Mouse (Mus musculus): Measurements from ENCODE around the gene Avil. TPM values are rescaled to one million over a fixed set of nuclear protein-coding genes. Genes with fewer than 3 reads are reported as not detected.
A peak's percentile ranks its signal among the peaks of the same experiment; 100 is the strongest.

Avil gene
- polyA plus RNA-seq, 1 experiment from 2014 or later, result 0.08 TPM

- Histone ChIP-seq H3K9me3 (ENCODE audit: control insufficient read depth, low read length) (no peaks in the 10 kb centered on the region), H3K36me3 (ENCODE audit: control insufficient read depth, insufficient read depth, low read length) (no peaks in the 10 kb centered on the region), H3K27me3 (ENCODE audit: control insufficient read depth, insufficient read depth, low read length) (no peaks in the 10 kb centered on the region), H3K27ac (ENCODE audit: low read depth, low read length) (no peak overlapping the region), H3K4me3 (ENCODE audit: low read depth, low read length) (no peak overlapping the region), H3K4me2 (ENCODE audit: low read depth, low read length, severe bottlenecking) (no peak overlapping the region), H3K4me1 (replicated peaks; ENCODE audit: control insufficient read depth, insufficient read depth, low read length) (peaks cover 10% of the 10 kb centered on the region), H3K9ac (ENCODE audit: low read length) (no peak overlapping the region)
- WGBS, result 48% methylated on average over 6 of the region's 6 CpGs
- ATAC-seq (replicated peaks; ENCODE audit: low FRiP score) (no peak), DNase-seq (ENCODE audit: low spot score) (no peak)
Observed at GRCm38 (mm10) chr10:126962966-126963330, 37.6 kb upstream of the Avil start.

GRCm38 (mm10) chr10:126963821-126964220 is 36.7 kb upstream of the Avil start:
- 87% methylated on average over 8 of the region's 8 CpGs for WGBS
- Histone ChIP-seq H3K9me3 (ENCODE audit: control insufficient read depth, low read length) (no peaks in the 10 kb centered on the region), H3K4me1 (replicated peaks; ENCODE audit: control insufficient read depth, insufficient read depth, low read length) (peaks cover 10% of the 10 kb centered on the region), H3K4me2 (ENCODE audit: low read depth, low read length, severe bottlenecking) (no peak overlapping the region), H3K4me3 (ENCODE audit: low read depth, low read length) (no peak overlapping the region), H3K36me3 (ENCODE audit: control insufficient read depth, insufficient read depth, low read length) (no peaks in the 10 kb centered on the region), H3K27me3 (ENCODE audit: control insufficient read depth, insufficient read depth, low read length) (no peaks in the 10 kb centered on the region), H3K9ac (ENCODE audit: low read length) (no peak overlapping the region), H3K27ac (ENCODE audit: low read depth, low read length) (no peak overlapping the region)
- DNase-seq (ENCODE audit: low spot score) (no peak), ATAC-seq (replicated peaks; ENCODE audit: low FRiP score) (no peak)

- Histone ChIP-seq H3K27me3 (ENCODE audit: control insufficient read depth, insufficient read depth, low read length) (no peaks in the 10 kb centered on the region), H3K9me3 (ENCODE audit: control insufficient read depth, low read length) (no peaks in the 10 kb centered on the region), H3K9ac (ENCODE audit: low read length) (no peak overlapping the region), H3K4me2 (ENCODE audit: low read depth, low read length, severe bottlenecking) (peak overlapping the region; percentile 39), H3K4me1 (replicated peaks; ENCODE audit: control insufficient read depth, insufficient read depth, low read length) (peaks cover 16% of the 10 kb centered on the region), H3K4me3 (ENCODE audit: low read depth, low read length) (no peak overlapping the region; the same call in 1 of the 2 replicates), H3K36me3 (ENCODE audit: control insufficient read depth, insufficient read depth, low read length) (no peaks in the 10 kb centered on the region), H3K27ac (ENCODE audit: low read depth, low read length) (0 out of 2 replicates have a peak overlapping the region, but pooled peaks have one; percentile 50)
- peak; percentile 42; the same call in 1 of the 2 replicates for ATAC-seq (replicated peaks; ENCODE audit: low FRiP score)
- DNase-seq (ENCODE audit: low spot score), result no peak
- WGBS, result 5% methylated on average over 12 of the region's 12 CpGs
Observed at GRCm38 (mm10) chr10:126971363-126972050, 29.0 kb upstream of the Avil start.

- Histone ChIP-seq H3K4me3 (ENCODE audit: low read depth, low read length) (no peak overlapping the region; the same call in 1 of the 2 replicates), H3K9me3 (ENCODE audit: control insufficient read depth, low read length) (no peaks in the 10 kb centered on the region), H3K27me3 (ENCODE audit: control insufficient read depth, insufficient read depth, low read length) (no peaks in the 10 kb centered on the region), H3K27ac (ENCODE audit: low read depth, low read length) (0 out of 2 replicates have a peak overlapping the region, but pooled peaks have one; percentile 50), H3K4me1 (replicated peaks; ENCODE audit: control insufficient read depth, insufficient read depth, low read length) (peaks cover 16% of the 10 kb centered on the region), H3K4me2 (ENCODE audit: low read depth, low read length, severe bottlenecking) (peak overlapping the region; percentile 39), H3K9ac (ENCODE audit: low read length) (peak overlapping the region; percentile 1; the same call in 1 of the 2 replicates), H3K36me3 (ENCODE audit: control insufficient read depth, insufficient read depth, low read length) (no peaks in the 10 kb centered on the region)
- peak; percentile 90 for ATAC-seq (replicated peaks; ENCODE audit: low FRiP score)
- WGBS, result 6% methylated on average over 13 of the region's 13 CpGs
- peak; percentile 80 for DNase-seq (ENCODE audit: low spot score)
Observed at GRCm38 (mm10) chr10:126972051-126972725, 28.3 kb upstream of the Avil start.

GRCm38 (mm10) chr10:126972988-126973387 is 27.5 kb upstream of the Avil start:
- Histone ChIP-seq H3K9me3 (ENCODE audit: control insufficient read depth, low read length) (no peaks in the 10 kb centered on the region), H3K36me3 (ENCODE audit: control insufficient read depth, insufficient read depth, low read length) (no peaks in the 10 kb centered on the region), H3K27me3 (ENCODE audit: control insufficient read depth, insufficient read depth, low read length) (no peaks in the 10 kb centered on the region), H3K4me2 (ENCODE audit: low read depth, low read length, severe bottlenecking) (no peak overlapping the region), H3K27ac (ENCODE audit: low read depth, low read length) (no peak overlapping the region), H3K9ac (ENCODE audit: low read length) (no peak overlapping the region), H3K4me3 (ENCODE audit: low read depth, low read length) (no peak overlapping the region), H3K4me1 (replicated peaks; ENCODE audit: control insufficient read depth, insufficient read depth, low read length) (peaks cover 20% of the 10 kb centered on the region)
- WGBS, result 33% methylated on average over 7 of the region's 7 CpGs
- DNase-seq (ENCODE audit: low spot score), result peak; percentile 50
- ATAC-seq (replicated peaks; ENCODE audit: low FRiP score), result no peak

GRCm38 (mm10) chr10:126975706-126976105 is 24.8 kb upstream of the Avil start:
- no peak for DNase-seq (ENCODE audit: low spot score)
- H3K4me3 ChIP-seq (ENCODE audit: low read depth, low read length), result no peak overlapping the region
- H3K27me3 ChIP-seq (ENCODE audit: control insufficient read depth, insufficient read depth, low read length), result no peaks in the 10 kb centered on the region
- WGBS, result 83% methylated on average over 6 of the region's 6 CpGs
- no peak overlapping the region for H3K27ac ChIP-seq (ENCODE audit: low read depth, low read length)
- no peak overlapping the region for H3K4me2 ChIP-seq (ENCODE audit: low read depth, low read length, severe bottlenecking)
- no peaks in the 10 kb centered on the region for H3K36me3 ChIP-seq (ENCODE audit: control insufficient read depth, insufficient read depth, low read length)
- no peaks in the 10 kb centered on the region for H3K9me3 ChIP-seq (ENCODE audit: control insufficient read depth, low read length)
- H3K9ac ChIP-seq (ENCODE audit: low read length), result no peak overlapping the region
- peaks cover 24% of the 10 kb centered on the region for H3K4me1 ChIP-seq (replicated peaks; ENCODE audit: control insufficient read depth, insufficient read depth, low read length)
- ATAC-seq (replicated peaks; ENCODE audit: low FRiP score), result no peak

GRCm38 (mm10) chr10:126977076-126977475 is 23.4 kb upstream of the Avil start:
- 37% methylated on average over 4 of the region's 4 CpGs for WGBS
- H3K4me2 ChIP-seq (ENCODE audit: low read depth, low read length, severe bottlenecking), result no peak overlapping the region
- peaks cover 30% of the 10 kb centered on the region for H3K4me1 ChIP-seq (replicated peaks; ENCODE audit: control insufficient read depth, insufficient read depth, low read length)
- H3K27ac ChIP-seq (ENCODE audit: low read depth, low read length), result no peak overlapping the region
- H3K9me3 ChIP-seq (ENCODE audit: control insufficient read depth, low read length), result no peaks in the 10 kb centered on the region
- no peak overlapping the region for H3K4me3 ChIP-seq (ENCODE audit: low read depth, low read length)
- no peak overlapping the region for H3K9ac ChIP-seq (ENCODE audit: low read length)
- no peak for ATAC-seq (replicated peaks; ENCODE audit: low FRiP score)
- no peaks in the 10 kb centered on the region for H3K27me3 ChIP-seq (ENCODE audit: control insufficient read depth, insufficient read depth, low read length)
- H3K36me3 ChIP-seq (ENCODE audit: control insufficient read depth, insufficient read depth, low read length), result no peaks in the 10 kb centered on the region
- no peak for DNase-seq (ENCODE audit: low spot score)

GRCm38 (mm10) chr10:126978277-126978994 is 22.1 kb upstream of the Avil start, which contains the start of gene Ctdsp2:
Ctdsp2 (plus strand) TSS chr10:126978717.
- DNase-seq (ENCODE audit: low spot score) (peak; percentile 100), ATAC-seq (replicated peaks; ENCODE audit: low FRiP score) (peak; percentile 94)
- H3K27ac ChIP-seq (ENCODE audit: low read depth, low read length), result peak within 1 kb of the TSS; percentile 99
- no peaks in the 10 kb centered on the region for H3K36me3 ChIP-seq (ENCODE audit: control insufficient read depth, insufficient read depth, low read length)
- no peaks in the 10 kb centered on the region for H3K27me3 ChIP-seq (ENCODE audit: control insufficient read depth, insufficient read depth, low read length)
- H3K9ac ChIP-seq (ENCODE audit: low read length), result peak within 1 kb of the TSS; percentile 95
- H3K4me3 ChIP-seq (ENCODE audit: low read depth, low read length), result peak within 1 kb of the TSS; percentile 100
- H3K9me3 ChIP-seq (ENCODE audit: control insufficient read depth, low read length), result no peaks in the 10 kb centered on the region
- H3K4me1 ChIP-seq (replicated peaks; ENCODE audit: control insufficient read depth, insufficient read depth, low read length), result peaks cover 27% of the 10 kb centered on the region
- WGBS, result under 1% methylated on average over 53 of the region's 56 CpGs
- peak within 1 kb of the TSS; percentile 83 for H3K4me2 ChIP-seq (ENCODE audit: low read depth, low read length, severe bottlenecking)

Data from forebrain, embryonic 11.5 days (tissue).